Mouse (Mus musculus) heart, adult 2 months (tissue): ENCODE measurements at regions not wholly inside any gene's neighbourhood (a gene's known extent, or its start where the extent isn't known, plus 50 kb on each side); places are given as distances from the start of the nearest gene placed in this dataset.

Source experiments
- DNase-seq, 2 experiments: peaks; one replicate each; pipeline ENCODE4 v3.0.0; 2021
- H3K27ac ChIP-seq: fragments of 200-600 bp; 2 replicates; pipeline ENCODE4 v1.8.1; 2022
- H3K27me3 ChIP-seq: fragments of 200-500 bp; 2 replicates; pipeline ENCODE4 v1.6.1; 2012; ENCODE audit warnings: mild to moderate bottlenecking, low read length, inconsistent platforms, mixed read lengths; ENCODE audit not compliant: control insufficient read depth, insufficient read depth
- H3K36me3 ChIP-seq: fragments of 200-500 bp; 2 replicates; pipeline ENCODE4 v1.6.1; 2012; ENCODE audit warnings: low read length, inconsistent platforms; ENCODE audit not compliant: control insufficient read depth, insufficient read depth
- H3K4me1 ChIP-seq: fragments of 200-500 bp; 2 replicates; pipeline ENCODE4 v1.6.1; 2011; ENCODE audit warnings: low read length; ENCODE audit not compliant: control insufficient read depth, insufficient read depth
- H3K4me3 ChIP-seq: fragments of 200-600 bp; 2 replicates; pipeline ENCODE4 v1.8.1; 2022
- H3K79me2 ChIP-seq: fragments of 200-500 bp; replicated peaks from 2 replicates; pipeline ENCODE4 v1.6.1; 2012; ENCODE audit warnings: mild to moderate bottlenecking, inconsistent platforms, low read length, moderate library complexity, mixed read lengths; ENCODE audit not compliant: control insufficient read depth, insufficient read depth
- H3K9ac ChIP-seq: fragments of 200-500 bp; 2 replicates; pipeline ENCODE4 v1.6.1; 2012; ENCODE audit warnings: low read depth, mild to moderate bottlenecking, control low read depth, inconsistent platforms, low read length, mixed read lengths
- CTCF ChIP-seq: fragments of 200-600 bp; IDR thresholded peaks from 2 replicates; pipeline ENCODE4 v1.8.1; 2022; ENCODE audit warnings: antibody characterized with exemption, mild to moderate bottlenecking, moderate library complexity
- EP300 ChIP-seq: fragments of 200-500 bp; IDR thresholded peaks from 2 replicates; pipeline ENCODE4 v1.6.1; 2011; ENCODE audit warnings: low read depth, low read length, control low read depth; ENCODE audit not compliant: insufficient read depth
- POLR2A ChIP-seq: fragments of 200-500 bp; IDR thresholded peaks from 2 replicates; pipeline ENCODE4 v1.6.1; 2011; ENCODE audit warnings: mild to moderate bottlenecking, low read depth, low read length, control low read depth; ENCODE audit not compliant: insufficient read depth
- WGBS: fragments of 180-500 bp; shearing (Covaris S2); methylation state at CpG from one replicate; pipeline ENCODE4 v1.1.7; 2018; 5-methylcytosine and 5-hydroxymethylcytosine counted together
- intact Hi-C: fragments of 180-260 bp; cut with DNase I; formaldehyde crosslinking; loops from one replicate; pipeline ENCODE4 v1.15.1; 2025

DNA sequence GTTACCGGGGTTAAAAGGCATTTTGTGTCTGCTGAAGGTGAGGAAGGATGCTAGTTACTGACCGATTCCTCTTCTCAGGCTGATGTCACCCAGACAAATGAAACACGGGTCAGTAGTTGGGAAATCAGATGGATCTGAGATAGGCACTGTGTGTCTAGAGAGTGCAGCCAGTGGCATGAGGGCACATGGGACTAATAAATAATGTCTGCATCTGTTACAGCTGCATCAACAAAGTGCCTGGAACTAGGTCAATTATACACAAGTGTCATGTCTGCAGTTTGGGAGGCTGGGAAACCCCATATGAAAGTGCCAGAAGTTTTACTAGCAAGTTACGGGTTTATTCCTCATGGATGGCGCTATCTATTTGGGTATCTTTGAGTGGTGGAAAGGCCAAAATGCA lies 68.8 kb downstream of the Cxcl12 start:
- H3K4me1 ChIP-seq = no peaks in the 10 kb centered on the region
- no peak for TF ChIP-seq CTCF
- TF ChIP-seq POLR2A = no peak
- no peak for TF ChIP-seq EP300
- no peaks in the 10 kb centered on the region for H3K79me2 ChIP-seq
- 88% methylated on average over 5 of the region's 5 CpGs for whole genome bisulfite sequencing
- no peak overlapping the region for H3K9ac ChIP-seq
- no peaks in the 10 kb centered on the region for H3K36me3 ChIP-seq
- intact Hi-C loops = no loop called here
- DNase-seq = no peak
- H3K27ac ChIP-seq = no peak overlapping the region
- H3K27me3 ChIP-seq = no peaks in the 10 kb centered on the region
- H3K4me3 ChIP-seq = no peak overlapping the region

DNA sequence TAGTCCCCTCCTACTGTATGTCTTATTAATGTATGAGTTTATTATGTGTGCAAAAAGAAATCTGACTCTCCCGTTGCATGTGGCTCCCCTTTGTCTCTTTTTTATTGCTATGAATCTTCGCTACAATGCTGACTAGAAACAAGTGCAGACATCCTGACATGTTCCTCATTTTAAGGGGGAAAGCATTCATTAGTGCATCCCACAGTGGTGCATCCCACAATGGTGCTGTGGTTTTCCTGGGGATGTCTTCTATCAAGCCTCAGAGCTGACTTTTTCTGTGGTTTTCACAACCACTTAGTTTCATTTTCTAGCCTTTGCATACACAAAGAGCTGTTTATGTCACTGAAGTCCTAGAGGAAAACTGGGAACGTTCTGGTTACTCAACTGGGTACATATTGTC lies 72.9 kb downstream of the Cxcl12 start:
- no peak for TF ChIP-seq POLR2A
- no peak for TF ChIP-seq CTCF
- no peak for TF ChIP-seq EP300
- intact Hi-C loops = no loop called here
- Histone ChIP-seq H3K27me3 (no peaks in the 10 kb centered on the region), H3K79me2 (no peaks in the 10 kb centered on the region), H3K27ac (no peak overlapping the region), H3K4me1 (no peaks in the 10 kb centered on the region), H3K36me3 (no peaks in the 10 kb centered on the region), H3K4me3 (no peak overlapping the region), H3K9ac (no peak overlapping the region)
- DNase-seq = no peak
- 72% methylated on average over 3 of the region's 3 CpGs for WGBS

- no peak overlapping the region for H3K27ac ChIP-seq
- DNase-seq = no peak
- WGBS = 75% methylated on average over 5 of the region's 5 CpGs
- H3K4me1 ChIP-seq = peaks cover 1% of the 10 kb centered on the region
- intact Hi-C loops = loop anchor here (5.0 kb wide), 3 partner anchors 82 to 192 kb away; no protein-coding TSS in a partner anchor
- no peaks in the 10 kb centered on the region for H3K27me3 ChIP-seq
- no peak overlapping the region for H3K9ac ChIP-seq
- no peaks in the 10 kb centered on the region for H3K36me3 ChIP-seq
- H3K4me3 ChIP-seq = no peak overlapping the region
- H3K79me2 ChIP-seq = no peaks in the 10 kb centered on the region
- TF ChIP-seq POLR2A (no peak), EP300 (no peak), CTCF (no peak)
Measured at GRCm38 (mm10) chr6:117245398-117245797, 77.1 kb downstream of the Cxcl12 start.

DNA sequence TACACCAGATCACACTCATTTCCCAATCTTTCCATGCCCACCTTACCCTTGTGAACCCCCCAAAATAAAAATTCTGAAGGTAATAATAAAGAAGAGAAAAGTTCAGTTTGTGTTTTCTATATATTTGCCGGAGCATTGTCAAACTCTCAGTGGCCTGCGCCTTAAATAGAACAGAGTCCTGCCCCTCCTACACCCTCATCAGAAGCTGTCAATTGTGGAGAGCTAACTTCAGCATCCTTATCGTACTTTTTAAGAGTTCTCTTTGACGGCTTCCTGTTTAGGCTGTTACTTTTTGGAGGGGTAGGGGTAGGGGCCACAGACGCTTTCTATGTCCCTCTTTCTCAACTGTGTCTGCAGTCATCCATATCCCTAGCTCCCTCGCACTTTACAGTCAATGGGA lies 77.5 kb downstream of the Cxcl12 start:
- intact Hi-C loops = loop anchor here (5.0 kb wide), 3 partner anchors 81 to 191 kb away; no protein-coding TSS in a partner anchor
- H3K36me3 ChIP-seq = no peaks in the 10 kb centered on the region
- no peak for DNase-seq
- H3K4me1 ChIP-seq = peaks cover 1% of the 10 kb centered on the region
- H3K79me2 ChIP-seq = no peaks in the 10 kb centered on the region
- TF ChIP-seq EP300 (no peak), CTCF (no peak), POLR2A (no peak)
- H3K27ac ChIP-seq = no peak overlapping the region
- H3K27me3 ChIP-seq = no peaks in the 10 kb centered on the region
- no peak overlapping the region for H3K9ac ChIP-seq
- 36% methylated on average over 6 of the region's 6 CpGs for WGBS
- H3K4me3 ChIP-seq = no peak overlapping the region

DNA sequence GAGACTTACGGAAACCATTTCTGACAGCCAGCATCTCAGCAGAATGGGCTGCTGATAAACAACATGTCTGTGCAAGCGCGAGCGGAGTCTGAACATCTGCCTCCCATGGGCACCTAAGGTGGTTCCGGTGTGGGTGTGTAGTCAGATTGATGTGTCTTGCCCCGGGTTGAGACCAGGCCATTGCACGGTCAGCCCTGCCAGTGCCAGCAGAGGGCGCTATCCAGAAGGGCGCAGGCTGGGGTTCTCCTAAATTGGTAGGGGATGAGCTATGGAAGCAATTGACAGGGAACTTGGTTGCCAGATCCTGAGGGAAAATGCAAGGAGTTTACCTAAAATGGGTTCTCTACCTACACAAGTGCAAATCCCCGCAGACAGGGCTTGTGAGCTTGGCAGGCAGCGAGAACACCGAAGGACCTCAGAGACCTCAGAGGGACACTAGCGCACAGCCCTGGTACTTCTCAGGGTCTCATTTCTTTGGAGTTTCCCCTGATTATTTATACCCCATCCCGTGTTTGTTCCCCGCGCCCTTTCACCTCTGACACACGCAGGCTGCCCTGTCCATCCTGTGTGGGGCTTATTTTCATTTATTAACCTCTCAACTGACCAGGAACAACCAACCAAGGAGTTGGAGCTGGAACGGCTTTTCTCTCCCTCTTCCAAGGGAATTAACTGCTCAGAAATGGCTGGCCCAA lies 81.0 kb downstream of the Cxcl12 start:
- WGBS = 88% methylated on average over 18 of the region's 18 CpGs
- peaks cover 1% of the 10 kb centered on the region for H3K4me1 ChIP-seq
- TF ChIP-seq POLR2A (no peak), EP300 (no peak), CTCF (peak; percentile 66)

GRCm38 (mm10) chr6:117250051-117250450 lies 81.7 kb downstream of the Cxcl12 start:
- 60% methylated on average over 2 of the region's 2 CpGs for WGBS
- Histone ChIP-seq H3K79me2 (no peaks in the 10 kb centered on the region), H3K27ac (no peak overlapping the region), H3K27me3 (no peaks in the 10 kb centered on the region), H3K4me1 (peaks cover 3% of the 10 kb centered on the region), H3K36me3 (no peaks in the 10 kb centered on the region), H3K9ac (no peak overlapping the region), H3K4me3 (no peak overlapping the region)
- no peak for DNase-seq
- TF ChIP-seq CTCF (no peak), POLR2A (no peak), EP300 (no peak)
- intact Hi-C loops = no loop called here

More for the DNA sequence above, 81.0 kb downstream of the Cxcl12 start:
- H3K27me3 ChIP-seq = no peaks in the 10 kb centered on the region
- H3K9ac ChIP-seq = no peak overlapping the region
- DNase-seq = peak in 1 of 2 experiments; percentile 15
- H3K4me3 ChIP-seq = no peak overlapping the region
- no peak overlapping the region for H3K27ac ChIP-seq
- H3K79me2 ChIP-seq = no peaks in the 10 kb centered on the region
- intact Hi-C loops = loop anchor here (5.0 kb wide), 3 partner anchors 78 to 188 kb away; no protein-coding TSS in a partner anchor
- H3K36me3 ChIP-seq = no peaks in the 10 kb centered on the region
